Mouse (Mus musculus) adrenal gland, postnatal 4 days (tissue): Measurements from ENCODE around the gene Klk1b16. TPM values are rescaled to one million over a fixed set of nuclear protein-coding genes. Genes with fewer than 3 reads are reported as not detected.
"Not testable (repeated sequence)": the region's sequence is repeated elsewhere in the genome, so short reads cannot be mapped to it uniquely, and the experiment has no call there.

Experiments
- DNase-seq, 2 experiments: peaks; one replicate each; pipeline ENCODE4 v3.0.0; 2021 to 2022; ENCODE audit warnings: low spot score in 2 of 2, mixed read lengths in 2 of 2
- long read RNA-seq, 2 experiments: library from polyadenylated mRNA; stranded (forward); transcript quantifications; one replicate each; pipeline ENCODE4 v2.0.0; 2021
- total RNA-seq, 2 experiments: library from RNA; stranded (reverse); gene quantifications; 2 replicates each; pipeline ENCODE4 v1.2.3; 2021

Klk1b16 gene
- not detected for total RNA-seq
- long read RNA-seq, experiment 1: 0 reads
- long read RNA-seq, experiment 2: 0 reads

- DNase-seq: no peak
Observed at GRCm38 (mm10) chr7:44136467-44136866, at the start of gene Klk1b16. Gene Klk1b16, plus strand, starts transcription at chr7:44136767.

- DNase-seq: no peak
Observed at GRCm38 (mm10) chr7:44096111-44096510, 40.5 kb upstream of the Klk1b16 start.

- DNase-seq: not testable (repeated sequence)
Observed at GRCm38 (mm10) chr7:44102028-44102427, 34.5 kb upstream of the Klk1b16 start, which contains the start of gene Klk1b21. Gene Klk1b21, plus strand, starts transcription at chr7:44102328.

GRCm38 (mm10) chr7:44112373-44112772 lies 24.2 kb upstream of the Klk1b16 start, which contains the start of gene Klk1b22:
Gene Klk1b22, plus strand, starts transcription at chr7:44112673.
- DNase-seq: no peak

GRCm38 (mm10) chr7:44123445-44123844 lies 13.1 kb upstream of the Klk1b16 start:
- DNase-seq: no peak

GRCm38 (mm10) chr7:44179299-44180045 lies 42.9 kb downstream of the Klk1b16 start:
- no peak for DNase-seq

GRCm38 (mm10) chr7:44186516-44186915 lies 49.9 kb downstream of the Klk1b16 start:
- not testable (repeated sequence) for DNase-seq

GRCm38 (mm10) chr7:44187936-44188335 lies 51.4 kb downstream of the Klk1b16 start, which contains the start of gene Klk1b24:
Gene Klk1b24, plus strand, starts transcription at chr7:44188236.
- DNase-seq: not testable (repeated sequence)

Other genes with a start within 250 kb of the Klk1b16 start
- gene Klk15, start 203.0 kb upstream of the Klk1b16 start, total RNA-seq: not detected
- not detected for gene Klk1b8, start 186.1 kb upstream of the Klk1b16 start, total RNA-seq
- not detected for gene Klk1b1, start 170.0 kb upstream of the Klk1b16 start, total RNA-seq
- gene Klk1b9, start 160.7 kb upstream of the Klk1b16 start, total RNA-seq: not detected
- gene Klk1b11, start 140.9 kb upstream of the Klk1b16 start, total RNA-seq: under 1 TPM in 1 of 2 experiments, not detected in 1; 0.36 TPM
- gene Klk1b26, start 124.6 kb upstream of the Klk1b16 start, total RNA-seq: not detected
- not detected for gene Klk1b27, start 84.5 kb upstream of the Klk1b16 start, total RNA-seq
- gene Klk1b21, start 34.4 kb upstream of the Klk1b16 start, total RNA-seq: not detected
- not detected for gene Klk1b22, start 24.1 kb upstream of the Klk1b16 start, total RNA-seq
- gene Klk1b24, start 51.5 kb downstream of the Klk1b16 start, total RNA-seq: not detected
- gene Klk1b3, start 61.4 kb downstream of the Klk1b16 start, total RNA-seq: not detected
- not detected for gene Klk1b4, start 70.7 kb downstream of the Klk1b16 start, total RNA-seq
- under 1 TPM in 1 of 2 experiments, not detected in 1; 0.59 TPM for gene Klk1b5, start 79.2 kb downstream of the Klk1b16 start, total RNA-seq
- gene Klk1, start 88.6 kb downstream of the Klk1b16 start, total RNA-seq: 10 to 100 TPM in 1 of 2 experiments, not detected in 1; 41.2 TPM
- gene Gm36864, start 99.4 kb downstream of the Klk1b16 start, total RNA-seq: not detected
- gene 1700028J19Rik, start 109.9 kb downstream of the Klk1b16 start, total RNA-seq: 1 to 10 TPM in 1 of 2 experiments, under 1 TPM in 1; 0.96 to 1.2 TPM
- 100 to 1,000 TPM; 210 to 226 TPM for gene 2410002F23Rik, start 110.0 kb downstream of the Klk1b16 start, total RNA-seq
- gene Acp4, start 120.6 kb downstream of the Klk1b16 start, total RNA-seq: not detected
- not detected for gene Gm15517, start 124.7 kb downstream of the Klk1b16 start, total RNA-seq
- gene Clec11a, start 170.1 kb downstream of the Klk1b16 start, total RNA-seq: 1 to 10 TPM; 6.0 to 7.1 TPM
- gene Shank1, start 173.5 kb downstream of the Klk1b16 start, total RNA-seq: 10 to 100 TPM; 12.0 to 16.9 TPM
- 1 to 10 TPM; 3.6 to 4.4 TPM for gene Syt3, start 247.3 kb downstream of the Klk1b16 start, total RNA-seq
- gene 1700008O03Rik, start 249.1 kb downstream of the Klk1b16 start, total RNA-seq: 1 to 10 TPM; 1.0 to 2.0 TPM